Mouse (Mus musculus): ENCODE data around the gene Olfr1164. TPM values are rescaled to one million over a fixed set of nuclear protein-coding genes. Genes with fewer than 3 reads are reported as not detected.

The Olfr1164 gene
- not detected in 2 replicates for total RNA-seq (2012; rRNA removed)

GRCm38 (mm10) chr2:88093866-88094265 lies at the start of gene Olfr1164:
Gene Olfr1164 (minus strand): TSS chr2:88093966.
- Histone ChIP-seq H3K27ac (ENCODE audit: insufficient read depth, low read depth, low read length, poor library complexity, severe bottlenecking) (no peak within 1 kb of the TSS), H3K36me3 (ENCODE audit: control insufficient read depth, insufficient read depth, low read length, poor library complexity, severe bottlenecking) (no peaks in the 10 kb centered on the region), H3K9ac (ENCODE audit: insufficient read depth, low read depth, low read length, poor library complexity, severe bottlenecking) (no peak within 1 kb of the TSS), H3K4me3 (ENCODE audit: insufficient read depth in 1 of 2, low read depth in 1 of 2, low read length in 2 of 2, poor library complexity in 1 of 2, severe bottlenecking in 1 of 2) (no peak within 1 kb of the TSS), H3K4me1 (ENCODE audit: control insufficient read depth in 2 of 2, insufficient read depth in 2 of 2, low read length in 2 of 2, poor library complexity in 1 of 2) (no peaks in the 10 kb centered on the region), H3K9me3 (ENCODE audit: control insufficient read depth, insufficient read depth, low read depth, low read length) (no peaks in the 10 kb centered on the region)
- DNase-seq (ENCODE audit: low read depth, low spot score): no peak
- in situ Hi-C loops (cut with MboI; ENCODE audit: low sequenced_read_pairs in 2 of 2, unreplicated experiment in 2 of 2): no loop called here
- TF ChIP-seq ZNF384 (IDR thresholded peaks at IDR 0.05; ENCODE audit: low read depth, low read length) (no peak), MAFK (IDR thresholded peaks at IDR 0.05; ENCODE audit: insufficient read depth, low read depth, low read length) (no peak), HCFC1 (IDR thresholded peaks at IDR 0.05; ENCODE audit: borderline replicate concordance, insufficient read depth, low read length) (no peak), CHD2 (IDR thresholded peaks at IDR 0.05; ENCODE audit: low read depth, low read length) (no peak), ZC3H11A (IDR thresholded peaks at IDR 0.05; ENCODE audit: borderline replicate concordance, low read depth, low read length) (no peak)

DNA sequence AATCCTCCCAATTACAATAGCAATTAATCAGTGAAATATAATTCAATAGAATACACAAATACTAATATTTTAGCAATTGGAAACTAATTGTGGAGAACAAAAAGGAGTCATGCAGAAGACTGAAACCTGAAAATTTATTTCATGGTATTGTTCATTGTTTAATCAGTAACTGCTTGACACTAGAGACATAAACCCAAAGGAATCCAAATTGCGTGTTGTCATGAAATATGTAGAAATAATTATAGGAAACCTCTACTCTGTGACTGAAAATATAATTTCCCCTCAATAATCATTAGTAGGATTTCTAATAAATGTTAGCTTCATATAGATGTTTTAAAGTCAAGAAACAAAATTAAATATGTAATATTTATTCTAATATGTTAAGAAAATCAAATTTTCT lies 34.4 kb upstream of the Olfr1164 start, which contains the start of gene Olfr1166:
TSS of gene Olfr1166 (minus strand) at position 101 of the 400 bp plus-strand sequence.
- H3K4me1 ChIP-seq (ENCODE audit: control insufficient read depth in 2 of 2, insufficient read depth in 2 of 2, low read length in 2 of 2, poor library complexity in 1 of 2): no peaks in the 10 kb centered on the region

GRCm38 (mm10) chr2:88071730-88072129 lies 22.0 kb downstream of the Olfr1164 start, which contains the start of gene Olfr1163:
Gene Olfr1163 (minus strand): TSS chr2:88071830.
- no peak for DNase-seq (ENCODE audit: low read depth, low spot score)
- no peaks in the 10 kb centered on the region for H3K36me3 ChIP-seq (ENCODE audit: control insufficient read depth, insufficient read depth, low read length, poor library complexity, severe bottlenecking)
- in situ Hi-C loops (cut with MboI; ENCODE audit: low sequenced_read_pairs in 2 of 2, unreplicated experiment in 2 of 2): no loop called here
- H3K9ac ChIP-seq (ENCODE audit: insufficient read depth, low read depth, low read length, poor library complexity, severe bottlenecking): no peak within 1 kb of the TSS
- H3K27ac ChIP-seq (ENCODE audit: insufficient read depth, low read depth, low read length, poor library complexity, severe bottlenecking): no peak within 1 kb of the TSS
- H3K4me3 ChIP-seq (ENCODE audit: insufficient read depth in 1 of 2, low read depth in 1 of 2, low read length in 2 of 2, poor library complexity in 1 of 2, severe bottlenecking in 1 of 2): no peak within 1 kb of the TSS
- no peaks in the 10 kb centered on the region for H3K4me1 ChIP-seq (ENCODE audit: control insufficient read depth in 2 of 2, insufficient read depth in 2 of 2, low read length in 2 of 2, poor library complexity in 1 of 2)
- TF ChIP-seq HCFC1 (IDR thresholded peaks at IDR 0.05; ENCODE audit: borderline replicate concordance, insufficient read depth, low read length): no peak
- no peak for TF ChIP-seq MAFK (IDR thresholded peaks at IDR 0.05; ENCODE audit: insufficient read depth, low read depth, low read length)
- no peak for TF ChIP-seq ZC3H11A (IDR thresholded peaks at IDR 0.05; ENCODE audit: borderline replicate concordance, low read depth, low read length)
- no peak for TF ChIP-seq CHD2 (IDR thresholded peaks at IDR 0.05; ENCODE audit: low read depth, low read length)
- TF ChIP-seq ZNF384 (IDR thresholded peaks at IDR 0.05; ENCODE audit: low read depth, low read length): no peak
- H3K9me3 ChIP-seq (ENCODE audit: control insufficient read depth, insufficient read depth, low read depth, low read length): no peaks in the 10 kb centered on the region

More for the DNA sequence above, 34.4 kb upstream of the Olfr1164 start, which contains the start of gene Olfr1166:
- H3K27ac ChIP-seq (ENCODE audit: insufficient read depth, low read depth, low read length, poor library complexity, severe bottlenecking): no peak within 1 kb of the TSS
- no peak within 1 kb of the TSS for H3K9ac ChIP-seq (ENCODE audit: insufficient read depth, low read depth, low read length, poor library complexity, severe bottlenecking)
- no peak for TF ChIP-seq HCFC1 (IDR thresholded peaks at IDR 0.05; ENCODE audit: borderline replicate concordance, insufficient read depth, low read length)
- no peak for TF ChIP-seq CHD2 (IDR thresholded peaks at IDR 0.05; ENCODE audit: low read depth, low read length)
- no peak for TF ChIP-seq ZC3H11A (IDR thresholded peaks at IDR 0.05; ENCODE audit: borderline replicate concordance, low read depth, low read length)
- no peak for TF ChIP-seq MAFK (IDR thresholded peaks at IDR 0.05; ENCODE audit: insufficient read depth, low read depth, low read length)
- TF ChIP-seq ZNF384 (IDR thresholded peaks at IDR 0.05; ENCODE audit: low read depth, low read length): no peak
- H3K9me3 ChIP-seq (ENCODE audit: control insufficient read depth, insufficient read depth, low read depth, low read length): no peaks in the 10 kb centered on the region
- no peak within 1 kb of the TSS for H3K4me3 ChIP-seq (ENCODE audit: insufficient read depth in 1 of 2, low read depth in 1 of 2, low read length in 2 of 2, poor library complexity in 1 of 2, severe bottlenecking in 1 of 2)
- DNase-seq (ENCODE audit: low read depth, low spot score): no peak
- no peaks in the 10 kb centered on the region for H3K36me3 ChIP-seq (ENCODE audit: control insufficient read depth, insufficient read depth, low read length, poor library complexity, severe bottlenecking)
- in situ Hi-C loops (cut with MboI; ENCODE audit: low sequenced_read_pairs in 2 of 2, unreplicated experiment in 2 of 2): no loop called here

- DNase-seq (ENCODE audit: low read depth, low spot score): peak; percentile 25
- Histone ChIP-seq H3K9ac (ENCODE audit: insufficient read depth, low read depth, low read length, poor library complexity, severe bottlenecking) (no peak overlapping the region), H3K9me3 (ENCODE audit: control insufficient read depth, insufficient read depth, low read depth, low read length) (no peaks in the 10 kb centered on the region), H3K36me3 (ENCODE audit: control insufficient read depth, insufficient read depth, low read length, poor library complexity, severe bottlenecking) (no peaks in the 10 kb centered on the region), H3K4me3 (ENCODE audit: insufficient read depth in 1 of 2, low read depth in 1 of 2, low read length in 2 of 2, poor library complexity in 1 of 2, severe bottlenecking in 1 of 2) (no peak overlapping the region), H3K27ac (ENCODE audit: insufficient read depth, low read depth, low read length, poor library complexity, severe bottlenecking) (no peak overlapping the region), H3K4me1 (ENCODE audit: control insufficient read depth in 2 of 2, insufficient read depth in 2 of 2, low read length in 2 of 2, poor library complexity in 1 of 2) (no peaks in the 10 kb centered on the region)
- no peak for TF ChIP-seq CHD2 (IDR thresholded peaks at IDR 0.05; ENCODE audit: low read depth, low read length)
- TF ChIP-seq MAFK (IDR thresholded peaks at IDR 0.05; ENCODE audit: insufficient read depth, low read depth, low read length): no peak
- no peak for TF ChIP-seq ZNF384 (IDR thresholded peaks at IDR 0.05; ENCODE audit: low read depth, low read length)
- no peak for TF ChIP-seq ZC3H11A (IDR thresholded peaks at IDR 0.05; ENCODE audit: borderline replicate concordance, low read depth, low read length)
- no peak for TF ChIP-seq HCFC1 (IDR thresholded peaks at IDR 0.05; ENCODE audit: borderline replicate concordance, insufficient read depth, low read length)
- in situ Hi-C loops (cut with MboI; ENCODE audit: low sequenced_read_pairs in 2 of 2, unreplicated experiment in 2 of 2): no loop called here
These were observed 30.2 kb downstream of the Olfr1164 start for GRCm38 (mm10) chr2:88063587-88063986.
